Comparison of ENCODE assay signal across 20 mouse cellular contexts in the genomic region with DNA sequence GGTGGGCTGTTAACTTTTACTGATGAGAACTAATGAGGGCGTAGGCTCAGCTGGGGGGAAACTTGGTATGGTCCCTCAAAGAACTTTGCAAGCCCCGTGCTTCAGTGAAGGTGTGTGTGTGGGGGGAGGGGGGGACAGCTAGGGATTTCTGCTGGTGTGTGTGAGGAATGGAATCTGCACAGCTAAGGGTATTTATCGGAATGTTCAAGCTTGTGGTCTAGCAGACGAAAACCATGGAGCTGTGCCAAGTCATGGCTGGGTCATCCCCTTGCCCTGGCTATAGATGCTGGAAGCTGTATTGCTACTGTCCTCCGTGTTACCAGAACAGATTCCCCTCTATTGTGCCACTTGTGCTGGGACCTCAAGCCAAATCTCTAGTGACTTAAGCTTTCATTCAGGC.
DNase-seq lines count a peak whose midpoint lies in the region; ATAC-seq and TF ChIP-seq lines count a peak whose summit lies in the region.
"Had no signal": no experiment of that assay in that cellular context is flagged by ENCODE, and none has a peak within 500 bp of the region (broad histone marks: within the 10 kb centered on the region; RNA-seq: fewer than 3 reads in every experiment).

No protein-coding gene starts in this region.

- ATAC-seq in kidney, embryonic 14.5 days (ENCODE audit: low FRiP score, low TSS enrichment): no peak
- ATAC-seq in heart, postnatal 0 days (ENCODE audit: insufficient read depth, low read depth): peak; percentile 57
- ATAC-seq: hindbrain, embryonic 16.5 days; intestine, embryonic 16.5 days; midbrain, embryonic 16.5 days had no signal

- no peak for TF ChIP-seq EP300 in heart, postnatal 0 days (IDR thresholded peaks at IDR 0.05; ENCODE audit: low read depth)

- no peaks in the 10 kb centered on the region for H3K4me1 ChIP-seq in cerebellum, adult 2 months (ENCODE audit: control insufficient read depth, insufficient read depth, low read length)
- H3K4me1 ChIP-seq in kidney, embryonic 14.5 days (ENCODE audit: control insufficient read depth, insufficient read depth, low read length): no peaks in the 10 kb centered on the region
- H3K4me1 ChIP-seq in heart, postnatal 0 days (ENCODE audit: control insufficient read depth, insufficient read depth): peaks cover 4% of the 10 kb centered on the region; the same call in 1 of the 2 replicates
- H3K4me1 ChIP-seq: forebrain, embryonic 12.5 days had no signal

- H3K9me3 ChIP-seq in kidney, embryonic 14.5 days (ENCODE audit: control insufficient read depth, low read length): no peaks in the 10 kb centered on the region
- H3K9me3 ChIP-seq in heart, postnatal 0 days (replicated peaks; ENCODE audit: control insufficient read depth, low read length): no peaks in the 10 kb centered on the region
- H3K9me3 ChIP-seq: forebrain, embryonic 12.5 days; limb, embryonic 13.5 days; neural tube, embryonic 15.5 days had no signal

- DNase-seq in cerebellum, postnatal 10 days: peak; percentile 34 to 36
- no peak for DNase-seq in cerebellum, adult 2 months
- peak; percentile 58 for DNase-seq in kidney, postnatal 10 days
- peak; percentile 74 for DNase-seq in Muller cell, postnatal 12 days (ENCODE audit: inconsistent ontology term)
- DNase-seq in heart, postnatal 0 days (ENCODE audit: low spot score): peak; percentile 45
- no peak for DNase-seq in gastrocnemius, adult 2 months
- DNase-seq in layer of hippocampus, adult 9-11 months: no peak
- DNase-seq: adrenal gland, postnatal 36 days; cerebellum, adult 11-12 months; gastrocnemius, postnatal 10 days; lung, postnatal 36 days; thymus, postnatal 25 days had no signal

- intact Hi-C loops in gastrocnemius, adult 2 months (cut with DNase I): no loop called here

- H3K36me3 ChIP-seq in kidney, embryonic 14.5 days (ENCODE audit: control insufficient read depth, insufficient read depth, low read length): no peaks in the 10 kb centered on the region
- H3K36me3 ChIP-seq in heart, postnatal 0 days (replicated peaks; ENCODE audit: control insufficient read depth, insufficient read depth, low read length): no peaks in the 10 kb centered on the region
- H3K36me3 ChIP-seq: forebrain, embryonic 12.5 days; limb, embryonic 13.5 days; neural tube, embryonic 15.5 days had no signal

- H3K9ac ChIP-seq in kidney, embryonic 14.5 days (ENCODE audit: low read depth, low read length): no peak overlapping the region
- H3K9ac ChIP-seq in heart, postnatal 0 days (replicated peaks; ENCODE audit: low read depth, low read length): no peak overlapping the region
- H3K9ac ChIP-seq: forebrain, embryonic 12.5 days; limb, embryonic 13.5 days; liver, embryonic 14.5 days; neural tube, embryonic 15.5 days had no signal

- H3K27ac ChIP-seq in cerebellum, adult 2 months (ENCODE audit: insufficient read depth, low read length): no peak overlapping the region
- H3K27ac ChIP-seq in kidney, embryonic 14.5 days (ENCODE audit: low read depth, low read length): no peak overlapping the region
- H3K27ac ChIP-seq in heart, postnatal 0 days (ENCODE audit: low read depth): peak overlapping the region; percentile 34; the same call in 1 of the 2 replicates
- no peak overlapping the region for H3K27ac ChIP-seq in gastrocnemius, adult 2 months
- H3K27ac ChIP-seq: forebrain, embryonic 12.5 days; limb, embryonic 13.5 days; liver, embryonic 14.5 days; neural tube, embryonic 15.5 days had no signal

- TF ChIP-seq POLR2A in cerebellum, adult 2 months (IDR thresholded peaks at IDR 0.05; ENCODE audit: borderline replicate concordance, insufficient read depth, low read length): no peak

- no peak for TF ChIP-seq CTCF in cerebellum, adult 2 months (IDR thresholded peaks at IDR 0.05; ENCODE audit: borderline replicate concordance, insufficient read depth, low read depth, low read length)
- no peak for TF ChIP-seq CTCF in heart, postnatal 0 days (IDR thresholded peaks at IDR 0.05; ENCODE audit: low read depth)
- TF ChIP-seq CTCF in gastrocnemius, adult 2 months (IDR thresholded peaks at IDR 0.05): no peak

- no peaks in the 10 kb centered on the region for H3K27me3 ChIP-seq in cerebellum, adult 2 months (ENCODE audit: control insufficient read depth, insufficient read depth, low read length)
- no peaks in the 10 kb centered on the region for H3K27me3 ChIP-seq in kidney, embryonic 14.5 days (ENCODE audit: control insufficient read depth, insufficient read depth, low read length)
- H3K27me3 ChIP-seq in heart, postnatal 0 days (ENCODE audit: control insufficient read depth, insufficient read depth, low read length): no peaks in the 10 kb centered on the region
- H3K27me3 ChIP-seq: forebrain, embryonic 12.5 days; limb, embryonic 13.5 days; neural tube, embryonic 15.5 days had no signal

- 46% methylated on average over 5 of the region's 5 CpGs for WGBS in cerebellum, adult 2 months
- 66% methylated on average over 5 of the region's 5 CpGs for WGBS in kidney, embryonic 14.5 days
- 31% methylated on average over 5 of the region's 5 CpGs for WGBS in heart, postnatal 0 days

- H3K4me2 ChIP-seq in kidney, embryonic 14.5 days (replicated peaks; ENCODE audit: low read depth, low read length): no peak overlapping the region
- H3K4me2 ChIP-seq in heart, postnatal 0 days (ENCODE audit: low read depth, low read length): no peak overlapping the region
- H3K4me2 ChIP-seq: forebrain, embryonic 12.5 days; limb, embryonic 13.5 days; neural tube, embryonic 15.5 days had no signal

- H3K4me3 ChIP-seq in cerebellum, adult 2 months (replicated peaks; ENCODE audit: insufficient read depth, low read depth, low read length): no peak overlapping the region
- H3K4me3 ChIP-seq in kidney, embryonic 14.5 days (ENCODE audit: low read length): no peak overlapping the region
- no peak overlapping the region for H3K4me3 ChIP-seq in heart, postnatal 0 days (ENCODE audit: low read depth, low read length)
- H3K4me3 ChIP-seq in gastrocnemius, adult 2 months: no peak overlapping the region
- H3K4me3 ChIP-seq: forebrain, embryonic 12.5 days; limb, embryonic 13.5 days; neural tube, embryonic 15.5 days had no signal

Comparison
In these comparisons a context has a peak if more than half of its experiments do, and no peak if none do; other contexts are left out.
1. DNase-seq: peak in cerebellum, postnatal 10 days (2 of 2), kidney, postnatal 10 days (single experiment), Muller cell, postnatal 12 days (single experiment) and heart, postnatal 0 days (single experiment); none in cerebellum, adult 2 months (0 of 2), gastrocnemius, adult 2 months (single experiment) and layer of hippocampus, adult 9-11 months (single experiment).